Mouse (Mus musculus): ENCODE measurements around the gene Plekhm2. TPM values are rescaled to one million over a fixed set of nuclear protein-coding genes. Genes with fewer than 3 reads are reported as not detected.

The Plekhm2 gene
- total RNA-seq, 2 experiments from 2014 or later: 81.2 to 81.3 TPM

DNA sequence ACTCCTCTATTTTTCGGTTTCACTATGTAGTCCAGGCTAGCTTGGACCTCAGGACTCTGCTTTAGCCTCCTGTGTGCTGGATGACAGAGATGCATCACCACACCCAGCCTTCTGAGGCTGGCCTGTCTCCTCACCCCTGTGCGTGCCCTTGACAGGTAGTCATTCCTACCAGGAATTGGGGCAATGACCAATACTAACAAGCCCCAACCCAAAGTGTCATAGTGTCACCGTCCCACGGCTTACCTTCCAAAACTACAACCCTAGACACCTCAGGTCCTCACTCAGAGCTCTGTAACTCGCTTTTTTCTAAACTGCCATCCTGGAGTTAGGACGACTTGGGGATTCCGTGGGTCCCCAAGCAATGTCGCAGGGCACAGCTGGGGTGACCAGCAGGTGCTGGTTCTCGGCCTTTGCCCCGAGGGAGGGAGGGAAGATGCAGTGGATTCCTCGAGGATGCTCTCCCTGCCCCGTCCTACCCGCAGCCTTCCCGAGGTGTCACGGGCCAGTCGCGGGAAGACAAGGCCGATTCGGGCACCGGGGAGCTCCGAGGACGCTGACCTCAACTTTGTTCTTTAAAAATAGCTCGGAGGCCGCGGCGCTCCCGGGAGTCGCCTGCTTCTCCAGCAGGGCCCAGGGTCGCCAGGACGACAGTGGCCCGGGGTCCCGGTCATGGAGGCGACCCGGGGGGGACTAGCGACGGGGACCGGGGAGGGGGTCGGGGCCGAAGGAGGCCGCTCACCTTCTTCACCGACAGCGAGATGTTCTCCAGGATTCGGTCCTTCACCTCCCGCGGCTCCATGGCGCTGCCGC lies 1.4 kb downstream of the Plekhm2 start:
- DNase-seq (ENCODE audit: low spot score in 2 of 2): no peak

DNA sequence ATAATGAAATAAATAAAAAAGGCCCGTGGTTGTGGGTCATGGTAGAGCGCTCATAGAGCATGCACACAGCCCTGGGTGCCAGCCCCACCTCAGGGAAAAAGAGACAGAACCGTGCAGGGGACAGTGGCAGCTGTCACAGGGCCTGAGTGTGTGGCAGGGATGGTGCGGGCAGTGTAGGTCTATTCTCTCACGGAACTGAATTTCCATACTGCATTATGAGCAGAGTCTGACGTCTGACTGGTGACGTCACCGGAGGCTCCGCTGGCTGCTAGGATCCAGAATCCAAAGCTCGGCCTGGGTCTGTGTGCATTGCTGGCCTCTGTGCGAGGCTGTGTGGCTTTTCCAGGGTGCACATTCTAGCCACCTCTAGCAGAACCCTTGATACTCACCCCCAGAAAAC lies 3.8 kb downstream of the Plekhm2 start:
- DNase-seq (ENCODE audit: low spot score in 2 of 2): no peak

DNA sequence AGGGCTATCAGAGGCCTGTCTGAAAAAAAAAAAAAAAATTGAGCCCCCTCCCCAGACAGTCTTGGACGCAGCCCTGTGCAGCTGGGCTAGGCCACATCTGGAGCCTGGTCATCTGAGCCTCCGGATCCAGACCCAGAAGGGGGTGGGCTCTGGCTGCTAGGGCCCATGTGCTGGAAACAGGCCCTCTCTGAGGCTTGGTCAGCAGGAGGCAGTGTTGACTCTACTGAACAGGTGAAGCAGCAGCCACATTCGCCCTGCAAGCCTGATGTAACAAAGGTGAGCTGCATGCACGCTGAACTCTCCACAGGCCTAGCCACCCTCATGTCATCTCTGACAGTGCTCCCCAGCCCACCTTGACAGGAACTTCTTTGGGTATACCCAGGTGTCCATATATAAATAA lies 5.0 kb downstream of the Plekhm2 start:
- DNase-seq (ENCODE audit: low spot score in 2 of 2): no peak

DNA sequence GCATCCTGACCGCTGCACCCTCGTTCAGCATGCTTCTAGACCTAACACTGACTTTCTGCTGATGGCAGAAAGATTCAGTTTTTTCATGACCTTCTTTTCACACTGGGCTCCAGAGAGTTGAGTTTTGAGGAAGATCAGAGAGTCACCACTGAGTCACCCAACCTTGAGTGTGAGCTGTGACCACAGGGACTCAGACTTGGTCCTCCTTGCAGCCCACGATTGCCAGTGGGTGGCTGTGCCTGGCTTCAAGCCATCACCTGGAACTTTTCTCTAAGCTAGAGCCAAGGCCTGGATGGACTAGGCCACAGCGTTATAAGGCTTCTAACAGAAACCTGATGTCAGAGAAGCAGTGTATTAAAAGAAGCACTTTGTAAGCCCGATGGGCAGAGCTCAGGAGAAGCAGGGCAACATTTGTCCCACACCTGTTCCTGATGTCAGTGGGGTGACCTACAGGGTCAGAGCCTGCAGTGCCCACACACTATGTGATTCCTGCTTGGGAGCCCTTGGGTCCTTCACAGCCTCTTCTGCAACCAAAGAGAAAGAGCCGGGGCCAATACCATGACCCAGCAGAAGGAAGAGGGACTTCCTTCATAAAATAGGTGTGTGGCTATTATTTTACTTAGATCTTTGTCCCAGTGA lies 5.7 kb downstream of the Plekhm2 start:
- DNase-seq (ENCODE audit: low spot score in 2 of 2): no peak

DNA sequence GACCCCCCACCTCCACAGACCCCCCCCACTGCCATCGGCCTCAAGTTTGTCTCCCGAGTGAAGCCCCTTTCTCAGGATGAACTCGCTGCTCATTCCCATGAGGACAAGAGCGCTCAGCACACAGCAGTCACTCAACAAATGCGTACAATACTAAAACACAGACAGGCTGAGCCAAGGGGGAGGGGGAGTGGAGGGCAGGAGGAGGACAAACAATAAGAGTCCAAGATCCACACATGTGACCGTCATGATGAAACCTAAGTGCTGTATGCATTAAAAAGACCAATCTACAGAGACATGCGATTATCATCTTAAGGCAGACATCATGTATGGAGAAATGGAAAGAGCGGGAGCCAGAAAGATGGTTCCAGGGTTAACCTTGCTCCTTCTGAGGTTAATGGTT lies 7.8 kb downstream of the Plekhm2 start:
- no peak for DNase-seq (ENCODE audit: low spot score in 2 of 2)

DNA sequence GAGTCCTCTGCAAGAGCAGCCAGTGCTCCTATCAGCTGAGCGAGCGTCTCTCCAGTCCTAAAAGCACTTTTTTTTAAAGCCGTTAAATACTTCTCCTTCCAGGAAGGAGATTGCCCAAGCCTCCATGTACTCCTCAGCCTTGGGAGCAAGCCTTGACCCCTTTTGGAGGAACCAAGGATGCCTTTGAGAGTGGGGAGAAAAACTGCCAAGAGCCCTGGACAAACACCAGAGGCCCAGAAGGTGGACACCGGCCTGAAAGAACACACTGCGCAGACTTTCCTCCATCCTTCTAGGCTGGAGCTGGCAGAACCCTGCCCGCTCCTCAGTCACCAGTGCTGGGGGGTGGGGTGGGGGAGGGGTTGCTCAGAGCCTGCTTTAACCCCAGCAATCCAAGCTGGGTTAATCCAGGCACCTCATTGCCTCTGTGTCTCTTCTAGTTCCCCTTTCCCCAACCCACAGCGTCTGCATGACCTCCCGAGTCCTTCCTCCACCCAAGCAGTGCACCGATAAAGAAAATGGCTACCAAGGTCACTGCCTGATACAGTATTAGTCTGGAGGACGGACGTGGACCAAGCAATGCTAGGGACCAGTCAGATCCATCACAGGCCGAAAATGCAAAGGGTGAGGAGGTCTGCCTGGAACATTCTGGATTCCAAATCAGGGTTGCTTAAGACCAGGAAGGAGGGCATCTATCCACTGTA lies 8.6 kb downstream of the Plekhm2 start:
- DNase-seq (ENCODE audit: low spot score in 2 of 2): peak in 1 of 2 experiments; percentile 60

DNA sequence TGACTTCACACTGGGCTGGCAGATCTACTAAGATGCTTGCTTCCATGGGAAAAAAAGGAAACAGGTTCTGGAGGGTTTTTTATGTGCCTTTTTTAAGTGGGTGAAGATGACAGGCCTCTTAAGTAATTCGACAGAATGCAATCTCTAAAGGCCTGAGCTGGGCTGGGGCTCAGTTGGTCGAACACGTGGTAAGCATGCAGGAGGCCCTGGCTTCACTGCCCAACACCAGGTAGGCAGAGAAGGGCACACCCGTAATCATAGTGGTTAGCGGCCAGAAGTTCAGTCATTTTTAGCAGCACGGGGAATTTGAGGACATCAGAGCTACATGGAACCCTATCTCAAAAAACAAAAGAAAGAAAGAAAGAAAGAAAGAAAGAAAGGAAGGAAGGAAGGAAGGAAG lies 10.2 kb downstream of the Plekhm2 start:
- no peak for DNase-seq (ENCODE audit: low spot score in 2 of 2)

DNA sequence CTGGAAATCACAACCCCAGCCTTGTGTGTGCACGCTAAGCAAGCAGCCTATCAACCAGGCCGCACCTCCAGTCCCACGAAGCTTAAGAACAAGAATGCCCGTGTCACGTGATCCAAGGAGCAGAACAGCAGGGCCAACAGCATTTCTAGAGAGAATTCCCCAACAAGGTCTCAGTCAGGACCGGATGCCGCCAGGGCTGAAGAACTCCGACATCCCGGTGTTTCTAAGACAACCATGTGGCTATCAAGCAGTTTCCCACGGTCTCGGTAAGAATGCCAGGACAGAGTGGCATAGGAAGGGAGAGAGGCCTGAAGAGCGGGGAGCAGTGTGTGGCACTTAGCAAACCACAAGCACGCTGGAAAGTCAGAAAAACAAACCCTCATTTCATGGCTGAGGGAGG lies 10.9 kb downstream of the Plekhm2 start:
- no peak for DNase-seq (ENCODE audit: low spot score in 2 of 2)

DNA sequence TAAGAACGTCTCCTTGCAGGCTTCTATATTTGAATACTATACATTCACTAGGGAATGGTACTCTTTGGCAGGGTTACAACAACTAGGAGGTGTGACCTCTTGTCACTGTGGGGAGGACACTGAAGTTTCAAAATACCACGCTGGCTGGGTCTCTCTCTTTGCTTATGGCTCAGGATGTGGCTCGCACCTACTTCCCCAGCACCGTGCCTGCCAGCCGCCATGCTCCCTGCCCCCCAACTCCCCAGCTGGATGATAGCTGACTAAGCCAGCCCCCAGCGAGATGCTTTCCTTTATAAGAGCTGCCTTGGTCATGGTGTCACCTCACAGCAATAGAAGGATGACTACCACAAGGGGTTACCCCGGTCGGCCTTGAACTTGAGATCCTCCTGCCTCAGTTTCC lies 11.7 kb downstream of the Plekhm2 start:
- DNase-seq (ENCODE audit: low spot score in 2 of 2): no peak

DNA sequence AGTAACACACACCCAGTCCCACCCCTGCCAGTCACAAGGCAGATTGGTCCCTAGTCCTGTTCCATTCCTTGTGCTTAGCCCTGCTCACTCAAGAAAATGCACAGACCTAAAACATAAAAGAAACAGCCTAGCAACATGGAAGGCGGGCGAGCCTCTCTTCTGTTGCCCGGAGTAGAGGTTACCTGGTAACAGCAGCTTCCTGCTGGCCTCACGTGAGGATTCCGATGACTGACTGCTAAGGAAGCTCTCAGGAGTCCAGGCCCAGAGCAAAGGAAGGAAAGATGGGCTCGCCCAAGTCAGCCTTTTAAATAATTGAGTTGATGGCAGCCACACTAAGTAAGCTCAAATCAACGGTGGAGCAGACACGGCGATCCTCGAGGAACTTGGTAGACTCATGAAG lies 12.8 kb downstream of the Plekhm2 start:
- no peak for DNase-seq (ENCODE audit: low spot score in 2 of 2)

DNA sequence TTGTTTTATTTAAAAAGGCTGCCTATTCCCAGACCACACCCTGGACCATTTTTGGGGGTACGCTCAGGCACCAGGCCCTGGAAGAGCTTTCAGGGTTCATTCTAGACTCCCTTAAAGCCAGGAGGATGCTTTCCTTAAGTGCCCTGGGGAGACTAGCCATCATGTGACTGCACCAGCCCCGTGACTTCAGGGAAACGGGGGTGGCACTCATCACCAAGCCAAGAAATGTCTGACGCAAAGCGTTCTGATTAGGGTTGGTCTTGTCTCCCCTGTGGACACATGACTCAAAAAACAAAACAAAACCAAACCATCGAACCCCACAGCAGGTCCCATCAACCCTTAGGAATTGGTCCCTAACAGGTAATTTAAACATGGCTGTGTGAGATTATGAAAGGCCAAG lies 13.4 kb downstream of the Plekhm2 start:
- no peak for DNase-seq (ENCODE audit: low spot score in 2 of 2)

DNA sequence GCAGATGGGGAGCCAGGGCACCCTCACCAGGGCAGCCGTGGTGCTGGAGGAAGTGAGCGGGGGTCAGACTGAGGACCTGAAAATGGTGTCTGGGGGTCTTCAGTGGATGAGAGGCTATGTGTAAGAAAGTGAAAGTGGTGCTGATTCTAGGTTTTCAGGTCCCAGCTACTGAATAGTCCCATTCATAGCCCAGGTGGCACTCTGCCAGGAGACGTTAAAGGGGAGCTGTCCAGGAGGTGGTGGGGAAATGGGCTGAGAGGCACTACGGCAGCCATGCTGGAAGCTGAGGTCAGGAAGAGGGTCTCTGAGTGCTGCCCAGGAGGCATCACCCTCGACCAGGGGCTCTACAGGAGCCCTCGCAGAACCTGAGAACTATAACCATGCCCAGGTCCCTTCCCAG lies 15.5 kb downstream of the Plekhm2 start:
- no peak for DNase-seq (ENCODE audit: low spot score in 2 of 2)

DNA sequence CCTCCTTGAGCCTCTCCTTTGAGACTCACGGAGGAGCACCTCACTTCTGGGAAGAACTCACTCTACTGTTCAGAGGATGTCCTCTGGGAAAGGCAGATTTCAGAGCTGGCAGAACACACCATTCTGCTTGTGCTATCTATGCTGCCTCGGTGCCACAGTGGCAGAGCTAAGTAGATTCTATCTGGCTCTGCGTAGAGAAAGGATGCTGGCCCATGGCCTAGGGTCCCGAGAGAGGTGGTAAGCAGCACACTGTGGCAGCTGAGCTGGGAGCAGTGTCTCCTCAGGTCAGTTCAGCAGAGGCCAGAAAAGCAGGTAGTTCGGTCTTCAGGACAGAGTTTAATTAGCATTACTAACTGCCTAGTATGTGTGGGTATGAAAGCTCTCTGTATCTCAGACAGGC lies 16.4 kb downstream of the Plekhm2 start:
- DNase-seq (ENCODE audit: low spot score in 2 of 2): no peak

DNA sequence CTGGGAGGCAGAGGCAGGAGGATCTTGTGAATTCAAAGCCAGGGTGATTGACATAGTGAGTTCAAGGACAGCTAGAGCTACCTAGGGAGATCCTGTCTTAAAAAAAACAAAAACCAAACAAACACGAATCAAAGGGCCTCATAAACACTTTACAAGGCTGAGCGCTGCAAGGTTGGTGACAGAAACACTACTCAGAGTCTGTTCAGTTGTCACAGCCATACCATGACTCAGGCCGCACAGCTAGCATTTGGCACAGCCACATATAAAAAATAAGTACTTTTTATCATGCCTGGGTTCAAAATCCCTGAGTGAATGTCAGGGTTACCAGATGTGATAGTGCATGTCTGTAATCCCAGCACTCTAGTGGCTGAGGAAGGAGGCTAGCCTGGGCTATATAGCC lies 17.5 kb downstream of the Plekhm2 start:
- DNase-seq (ENCODE audit: low spot score in 2 of 2): no peak

DNA sequence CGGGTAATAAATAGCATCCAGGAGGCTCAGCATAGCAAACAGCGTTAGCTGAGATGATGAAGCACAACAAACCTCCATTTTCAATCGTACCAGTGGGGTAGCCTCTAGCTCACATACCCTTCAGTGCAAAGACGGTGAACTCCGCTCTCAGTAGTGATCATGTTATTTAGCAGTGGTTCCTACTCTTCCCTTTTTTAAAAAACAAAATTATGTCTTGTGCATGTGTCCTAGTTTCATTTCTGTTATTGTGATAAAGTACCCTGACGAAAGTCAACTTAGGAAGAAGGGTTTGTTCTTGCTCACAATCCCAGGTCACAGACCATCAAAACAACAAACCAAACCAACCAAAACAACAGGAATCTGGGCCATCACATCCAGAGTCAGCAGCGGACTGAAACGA lies 18.7 kb downstream of the Plekhm2 start:
- no peak for DNase-seq (ENCODE audit: low spot score in 2 of 2)

DNA sequence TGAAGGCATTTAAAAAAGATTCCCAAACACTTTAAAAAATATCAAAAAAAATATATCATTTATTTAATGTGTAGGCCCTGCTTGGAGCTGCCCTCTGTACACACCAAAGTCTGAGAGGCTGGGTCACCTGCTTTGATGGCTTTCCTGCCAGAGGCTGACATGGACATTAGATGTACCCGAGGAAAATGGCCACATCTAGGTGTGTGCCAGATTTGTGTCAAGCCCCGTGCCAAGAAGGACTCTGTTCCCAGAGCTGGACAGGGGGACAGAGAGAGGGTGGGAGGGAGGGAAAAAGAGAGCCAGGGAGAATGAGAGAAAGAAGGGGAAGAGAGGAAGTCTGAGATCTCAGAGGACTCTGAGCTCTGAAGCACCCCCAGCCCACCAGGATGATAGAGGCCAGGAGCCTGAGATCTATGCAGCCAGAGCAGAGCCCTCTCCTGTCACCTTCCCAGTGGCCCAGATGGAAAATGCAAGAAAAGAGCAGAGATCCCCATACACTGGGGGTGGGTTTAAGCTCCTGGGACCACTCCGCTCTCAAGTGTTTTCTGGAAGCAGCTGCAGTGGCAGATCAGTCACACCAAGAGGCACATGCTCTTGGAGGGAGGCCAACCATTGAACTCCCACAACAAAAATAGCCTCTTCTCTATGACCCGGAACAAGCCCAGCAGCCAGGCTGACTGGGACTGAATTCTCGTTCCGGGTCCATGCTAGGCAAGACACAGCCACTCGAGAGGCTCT lies 21.4 kb downstream of the Plekhm2 start:
- DNase-seq (ENCODE audit: low spot score in 2 of 2): peak; percentile 40 to 67

DNA sequence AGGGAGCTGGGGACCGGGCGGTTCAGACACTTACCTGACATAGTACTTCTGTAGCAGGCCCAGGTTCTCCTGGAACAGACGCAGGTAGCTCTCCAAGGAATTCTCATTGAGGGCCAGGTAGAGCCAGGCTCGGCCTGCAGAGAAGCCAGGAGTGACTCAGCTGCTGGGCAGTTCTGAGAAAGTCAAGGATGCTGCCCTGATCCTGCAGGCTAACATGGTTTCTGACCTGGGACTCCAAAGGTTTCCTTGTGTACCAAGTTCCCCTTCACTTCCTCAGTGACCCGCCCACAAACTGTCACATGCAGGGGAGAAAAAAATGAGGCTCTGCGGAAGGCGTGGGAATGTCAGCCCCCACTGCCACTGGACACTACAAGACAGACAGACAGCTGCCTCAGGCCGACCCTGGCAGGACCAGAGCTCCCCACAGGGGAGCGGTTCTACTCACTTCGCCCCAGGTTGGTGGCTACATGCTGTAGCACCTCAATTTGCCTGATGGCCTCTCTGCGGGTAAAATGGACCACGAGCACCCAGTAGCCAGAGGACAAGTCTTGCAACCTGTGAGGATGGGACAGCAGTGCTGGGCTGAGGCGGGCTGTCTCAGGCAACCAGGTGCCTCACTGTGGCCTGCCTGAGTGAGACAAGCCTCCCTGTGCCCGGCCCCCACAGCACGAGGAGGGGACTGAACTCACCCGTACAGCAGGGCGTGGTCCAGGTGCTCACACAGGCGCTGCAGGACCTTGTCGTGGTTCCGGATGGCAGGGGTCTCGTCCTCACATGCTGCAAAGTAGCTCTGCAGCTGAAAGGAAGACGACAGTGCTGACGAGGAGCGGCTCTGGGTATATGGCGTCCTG lies 22.5 kb downstream of the Plekhm2 start:
- DNase-seq (ENCODE audit: low spot score in 2 of 2): no peak

DNA sequence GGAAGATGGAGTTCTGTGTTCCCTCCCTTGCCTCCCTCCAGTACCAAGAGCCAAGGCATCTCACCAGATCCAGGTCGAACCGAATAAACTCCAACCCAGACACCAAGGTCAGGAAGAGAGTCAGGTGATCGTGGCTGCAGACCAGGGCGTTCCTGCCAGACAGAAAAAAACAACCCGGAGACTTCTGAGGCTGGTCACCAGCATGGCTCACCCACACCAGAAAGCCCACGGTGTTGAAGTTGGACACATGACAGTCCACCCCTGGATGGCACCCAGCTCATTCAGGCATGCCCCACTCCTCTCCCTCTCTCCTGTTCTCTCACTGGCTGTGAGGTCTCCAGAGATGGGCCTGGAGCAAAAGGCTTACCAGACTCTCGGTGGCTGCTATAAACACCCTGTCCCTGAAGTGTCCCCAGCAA lies 23.3 kb downstream of the Plekhm2 start:
- DNase-seq (ENCODE audit: low spot score in 2 of 2): no peak

DNA sequence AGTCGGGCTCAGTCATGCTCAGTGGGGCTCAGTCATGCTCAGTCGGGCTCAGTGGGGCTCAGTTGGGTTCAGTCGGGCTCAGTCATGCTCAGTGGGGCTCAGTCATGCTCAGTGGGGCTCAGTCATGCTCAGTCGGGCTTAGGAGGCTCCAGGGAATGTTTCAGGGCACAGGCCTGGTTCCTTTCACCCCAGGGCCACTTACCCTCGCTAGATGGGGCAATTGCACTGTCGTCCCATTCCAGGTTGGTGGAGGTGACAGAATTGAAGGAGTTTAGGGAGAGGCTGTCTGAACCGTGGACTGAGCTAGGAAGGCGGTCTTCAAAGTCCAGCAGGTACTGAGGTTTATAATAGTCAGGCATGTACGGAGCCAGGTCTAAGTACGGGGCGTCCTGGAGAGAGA lies 25.2 kb downstream of the Plekhm2 start:
- DNase-seq (ENCODE audit: low spot score in 2 of 2): no peak

DNA sequence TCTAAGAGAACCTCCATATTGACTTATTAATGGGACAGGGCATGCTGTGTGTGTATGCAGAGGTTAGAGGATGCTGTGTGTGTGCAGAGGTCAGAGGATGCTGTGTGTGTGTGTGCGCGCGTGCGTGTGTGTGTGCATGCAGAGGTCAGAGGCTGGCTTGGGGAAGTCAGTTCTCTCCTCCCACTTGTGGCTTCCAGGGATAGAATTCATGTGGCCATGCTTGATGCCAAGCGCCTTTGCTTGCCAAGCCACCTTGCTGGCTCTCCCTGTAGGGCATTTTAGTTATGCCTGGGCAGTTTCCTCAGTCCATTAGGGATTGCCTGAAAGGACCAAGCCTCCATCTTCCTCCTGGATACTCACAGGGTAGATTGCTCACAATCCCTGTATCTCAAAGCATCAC lies 28.0 kb downstream of the Plekhm2 start:
- no peak for DNase-seq (ENCODE audit: low spot score in 2 of 2)

DNA sequence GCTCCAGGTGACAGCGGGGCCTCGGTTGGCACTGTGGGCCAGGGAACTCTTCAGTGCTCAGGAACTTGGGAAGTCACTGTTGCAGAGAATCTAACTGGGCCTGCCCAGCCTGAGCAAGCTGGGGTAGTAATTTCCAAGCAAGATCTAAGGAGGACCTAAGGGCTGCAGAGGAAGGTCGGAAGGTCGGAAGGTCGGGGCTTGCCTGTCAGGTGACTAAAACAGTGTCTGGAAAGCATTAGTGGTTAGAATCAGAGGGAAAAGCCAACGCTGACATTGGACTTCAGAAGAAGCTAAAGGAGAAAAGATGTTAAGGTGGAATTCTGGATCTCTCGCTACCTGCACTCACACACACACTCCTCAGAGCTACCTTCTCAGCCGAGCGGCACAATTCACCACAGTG lies 28.7 kb downstream of the Plekhm2 start:
- DNase-seq (ENCODE audit: low spot score in 2 of 2): no peak
